Mouse (Mus musculus): ENCODE results near the gene Lrig2.

The Lrig2 gene

GRCm38 (mm10) chr3:104510771-104511429 is 818 bp downstream of the Lrig2 start:
- DNase-seq (ENCODE audit: low spot score in 2 of 2), result no peak

GRCm38 (mm10) chr3:104501648-104502047 is 10.1 kb downstream of the Lrig2 start:
- DNase-seq (ENCODE audit: low spot score in 2 of 2), result no peak

DNA sequence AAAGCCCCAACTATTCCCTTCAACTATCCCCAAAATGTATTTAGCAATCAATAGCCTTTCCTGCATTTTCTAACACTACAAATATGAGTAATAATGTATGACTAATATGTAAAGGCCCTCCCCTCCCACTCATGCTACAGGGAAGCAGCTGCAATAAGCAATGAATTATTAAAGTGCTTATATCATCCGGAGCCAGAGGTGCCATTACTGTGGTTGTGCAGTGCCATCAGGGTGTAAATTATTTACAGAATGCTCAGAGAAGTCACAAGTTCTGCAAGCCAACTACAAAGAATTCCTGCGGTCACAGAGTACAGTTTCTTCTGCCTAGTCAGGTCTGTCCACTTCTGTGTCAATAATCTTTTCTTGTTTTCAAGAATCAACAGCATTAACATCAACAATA is 10.8 kb downstream of the Lrig2 start:
- DNase-seq (ENCODE audit: low spot score in 2 of 2), result no peak

- no peak for DNase-seq (ENCODE audit: low spot score in 2 of 2)
These were observed 15.5 kb downstream of the Lrig2 start for GRCm38 (mm10) chr3:104496176-104496575.

DNA sequence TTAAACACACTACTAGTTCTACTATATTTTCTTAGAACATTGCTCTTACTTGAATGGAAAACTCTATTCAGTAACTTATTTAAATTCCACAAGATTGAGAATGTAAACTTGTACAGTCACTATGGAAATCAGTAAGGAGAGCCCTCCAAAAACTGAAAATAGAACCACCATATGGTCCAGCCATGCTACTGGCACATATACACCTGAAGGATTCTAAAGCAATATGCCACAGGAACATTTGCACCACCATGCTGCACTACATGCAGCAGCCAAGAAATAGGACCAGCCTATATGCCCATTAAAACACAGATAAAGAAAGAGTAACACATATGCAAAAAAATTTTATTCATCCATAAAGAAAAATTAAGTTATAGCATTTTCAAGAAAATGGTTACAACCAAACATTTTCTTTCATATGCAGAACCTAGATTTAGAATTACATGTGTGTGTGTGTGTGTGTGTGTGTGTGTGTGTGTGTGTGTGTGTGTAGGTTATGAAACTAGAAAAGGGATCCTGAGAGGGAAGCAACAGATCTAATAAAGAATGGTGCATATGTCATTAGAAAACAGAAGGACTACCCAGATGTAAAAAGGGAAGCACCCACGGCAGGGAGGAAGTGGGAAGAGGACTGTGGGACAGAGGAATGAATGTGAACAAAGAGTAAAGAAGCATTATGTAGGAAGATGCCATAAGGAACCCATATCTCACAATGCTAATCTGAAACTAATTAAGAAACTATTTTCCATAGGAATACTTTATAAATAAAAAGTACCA is 30.6 kb downstream of the Lrig2 start:
- no peak for DNase-seq (ENCODE audit: low spot score in 2 of 2)

GRCm38 (mm10) chr3:104478056-104478455 is 33.7 kb downstream of the Lrig2 start:
- DNase-seq (ENCODE audit: low spot score in 2 of 2), result no peak

GRCm38 (mm10) chr3:104469421-104469820 is 42.3 kb downstream of the Lrig2 start:
- DNase-seq (ENCODE audit: low spot score in 2 of 2), result no peak

GRCm38 (mm10) chr3:104461226-104461625 is 50.5 kb downstream of the Lrig2 start:
- no peak for DNase-seq (ENCODE audit: low spot score in 2 of 2)

DNA sequence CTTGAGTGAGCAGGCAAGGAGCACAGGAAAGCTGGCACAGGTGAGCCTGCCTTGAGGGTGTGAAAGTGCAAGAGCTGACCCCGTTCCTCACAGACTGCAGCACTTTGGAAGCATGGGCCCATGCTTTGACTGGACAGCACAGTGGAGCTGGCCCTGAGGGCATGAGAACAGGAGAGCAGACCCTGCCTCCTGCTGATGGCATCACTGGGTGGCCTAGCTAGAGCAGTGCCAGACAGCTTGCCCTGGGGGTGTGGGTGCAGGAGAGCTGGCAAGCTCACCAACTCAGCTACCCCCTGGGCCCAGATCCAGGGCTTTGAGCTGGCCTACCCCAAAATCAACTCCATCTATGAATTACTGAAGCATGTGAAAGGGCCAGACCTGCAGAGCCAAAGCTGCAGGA is 53.1 kb downstream of the Lrig2 start:
- DNase-seq (ENCODE audit: low spot score in 2 of 2), result no peak

- no peak for DNase-seq (ENCODE audit: low spot score in 2 of 2)
These were observed 56.0 kb downstream of the Lrig2 start for GRCm38 (mm10) chr3:104455506-104456275.

DNA sequence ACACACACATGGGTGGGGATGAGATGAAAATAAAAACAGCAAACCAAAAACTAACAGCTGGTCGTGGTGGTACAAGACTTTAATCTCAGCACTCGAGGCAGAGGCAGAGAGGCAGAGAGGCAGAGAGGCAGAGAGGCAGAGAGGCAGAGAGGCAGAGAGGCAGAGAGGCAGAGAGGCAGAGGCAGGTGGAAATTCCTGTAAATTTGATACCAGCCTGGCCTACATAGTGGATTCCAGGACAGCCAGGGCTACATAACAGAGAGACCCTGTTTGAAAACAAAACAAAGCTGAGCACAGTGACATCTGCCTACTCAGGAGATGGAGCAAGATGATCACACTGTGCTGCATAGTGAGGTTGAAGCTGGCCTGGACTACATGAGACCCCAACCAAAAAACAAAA is 64.5 kb downstream of the Lrig2 start:
- DNase-seq (ENCODE audit: low spot score in 2 of 2), result no peak

DNA sequence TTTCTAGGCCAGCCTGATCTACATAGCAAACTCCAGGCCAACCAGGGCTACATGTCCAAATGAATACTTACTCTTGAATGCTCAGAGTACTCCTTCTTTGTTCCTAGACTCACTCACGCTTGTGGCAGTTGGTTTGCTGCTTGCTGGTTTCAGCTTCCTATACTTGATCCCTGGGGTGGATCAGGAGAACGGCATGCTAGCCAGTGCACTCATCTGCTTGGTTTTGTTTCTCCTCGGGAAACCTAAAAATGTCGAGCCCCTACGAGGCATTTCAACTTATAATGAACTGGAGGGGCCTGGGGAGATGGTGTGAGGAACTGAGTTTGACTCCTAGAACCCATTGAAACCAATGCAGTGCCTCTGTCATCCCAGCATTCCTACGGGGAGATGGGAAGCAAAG is 65.0 kb downstream of the Lrig2 start:
- no peak for DNase-seq (ENCODE audit: low spot score in 2 of 2)

- no peak for DNase-seq (ENCODE audit: low spot score in 2 of 2)
These were observed 66.1 kb downstream of the Lrig2 start for GRCm38 (mm10) chr3:104445576-104445975.

DNA sequence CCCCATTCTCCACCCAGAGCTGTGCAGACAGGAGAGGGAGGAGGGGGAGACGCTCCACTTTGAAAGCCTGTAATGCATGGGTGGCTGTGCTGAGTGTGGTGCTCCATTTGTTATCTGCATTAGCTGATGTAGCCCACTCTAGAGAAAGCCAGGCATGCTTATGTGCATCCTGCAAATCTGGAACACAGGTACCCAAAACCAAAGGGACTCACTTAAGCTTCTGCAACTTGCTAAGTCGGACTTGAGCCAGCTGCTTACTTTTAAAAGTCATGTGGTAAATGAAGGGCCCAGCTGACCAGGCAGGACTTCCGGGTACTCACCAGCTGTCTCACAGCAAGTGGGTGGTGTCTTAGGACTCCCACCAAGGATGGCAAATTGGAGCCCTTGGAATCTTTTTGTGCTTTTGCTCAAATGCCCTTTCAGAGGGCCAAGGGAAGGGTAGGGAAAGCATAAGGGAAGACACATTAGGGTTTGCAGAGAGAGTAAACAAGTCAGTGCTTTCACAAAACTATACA is 66.7 kb downstream of the Lrig2 start:
- DNase-seq (ENCODE audit: low spot score in 2 of 2), result no peak

DNA sequence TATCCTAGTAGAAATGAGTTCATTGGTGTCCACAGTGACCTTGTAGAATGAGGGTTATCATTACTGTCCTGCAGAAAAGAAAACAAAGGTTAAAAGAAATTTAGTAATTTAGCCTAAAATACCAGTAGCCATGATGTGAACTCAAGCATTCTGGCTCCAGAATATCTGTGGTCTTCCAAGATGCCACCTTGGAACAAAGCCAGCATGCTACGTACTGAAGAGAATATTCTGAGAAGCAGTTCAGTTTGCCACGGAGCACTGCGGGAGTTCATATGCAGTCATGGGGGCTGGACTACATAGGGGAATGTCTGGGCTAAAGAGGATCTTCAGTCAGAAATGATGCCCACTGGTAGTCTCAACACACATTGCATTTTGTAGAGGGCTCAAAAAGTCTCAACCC is 67.6 kb downstream of the Lrig2 start:
- peak in 1 of 2 experiments; percentile 52 for DNase-seq (ENCODE audit: low spot score in 2 of 2)

DNA sequence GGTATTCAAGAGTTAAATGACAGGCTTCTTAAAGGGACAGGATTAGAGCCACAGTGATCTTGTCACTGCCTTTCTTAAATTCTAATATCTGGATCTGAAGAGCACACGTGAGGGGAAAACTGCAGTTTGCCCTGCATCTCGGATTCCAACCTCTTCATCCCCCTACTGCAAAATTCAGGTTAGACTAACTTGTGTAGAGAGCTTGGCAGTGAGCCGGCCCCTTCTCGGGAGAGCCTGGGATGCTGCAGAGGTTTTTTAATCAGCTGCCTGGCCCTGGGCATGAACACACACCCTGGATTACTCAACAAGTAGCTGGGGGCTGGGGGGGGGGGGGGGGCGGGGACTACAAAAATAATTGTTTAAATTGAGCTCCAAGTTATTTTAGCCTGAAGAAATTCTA is 69.4 kb downstream of the Lrig2 start:
- DNase-seq (ENCODE audit: low spot score in 2 of 2), result no peak

GRCm38 (mm10) chr3:104441870-104442283 is 69.8 kb downstream of the Lrig2 start:
- peak; percentile 93 to 98 for DNase-seq (ENCODE audit: low spot score in 2 of 2)

- DNase-seq (ENCODE audit: low spot score in 2 of 2), result peak in 1 of 2 experiments; percentile 53
These were observed 70.3 kb downstream of the Lrig2 start for GRCm38 (mm10) chr3:104441435-104441834.

DNA sequence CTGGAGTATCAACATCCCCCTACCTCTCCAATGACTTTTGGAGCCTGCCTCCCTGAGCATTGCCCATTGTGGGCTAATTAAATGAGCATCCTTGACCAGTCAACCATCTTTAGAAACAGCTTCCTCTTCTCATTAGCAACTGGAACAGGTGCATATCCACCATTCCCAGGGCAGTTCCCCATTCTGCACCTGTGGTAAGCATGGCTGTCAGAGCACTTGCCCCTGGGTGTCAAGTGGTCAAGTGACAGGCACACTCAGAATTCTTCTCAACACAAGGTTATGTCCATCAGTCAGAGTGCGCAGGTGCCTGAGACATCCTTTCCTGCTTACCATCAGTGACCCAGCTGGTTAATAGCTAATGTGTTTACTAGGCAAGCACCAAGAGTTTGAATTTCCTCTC is 72.9 kb downstream of the Lrig2 start:
- DNase-seq (ENCODE audit: low spot score in 2 of 2), result no peak

- no peak for DNase-seq (ENCODE audit: low spot score in 2 of 2)
These were observed 74.1 kb downstream of the Lrig2 start for GRCm38 (mm10) chr3:104437576-104437975.

DNA sequence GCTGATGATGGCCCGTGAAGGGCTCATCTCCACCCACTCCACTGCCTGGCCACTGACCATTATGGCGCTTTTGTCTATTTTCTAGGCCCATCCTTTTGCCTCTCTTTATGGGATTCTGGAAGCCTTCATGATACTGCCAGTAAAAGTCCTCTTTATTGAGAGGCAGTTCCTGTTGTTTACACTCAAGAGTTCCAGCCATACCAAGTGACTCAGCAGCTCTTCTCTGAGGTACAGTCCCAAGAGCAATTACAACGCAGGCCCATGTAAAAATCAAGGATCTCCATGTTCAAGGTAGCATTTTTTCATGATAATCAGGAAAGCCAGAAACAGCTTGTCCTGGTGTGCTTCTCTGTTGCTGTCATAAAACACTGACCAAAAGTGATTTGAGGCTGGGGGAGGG is 75.8 kb downstream of the Lrig2 start:
- DNase-seq (ENCODE audit: low spot score in 2 of 2), result no peak

DNA sequence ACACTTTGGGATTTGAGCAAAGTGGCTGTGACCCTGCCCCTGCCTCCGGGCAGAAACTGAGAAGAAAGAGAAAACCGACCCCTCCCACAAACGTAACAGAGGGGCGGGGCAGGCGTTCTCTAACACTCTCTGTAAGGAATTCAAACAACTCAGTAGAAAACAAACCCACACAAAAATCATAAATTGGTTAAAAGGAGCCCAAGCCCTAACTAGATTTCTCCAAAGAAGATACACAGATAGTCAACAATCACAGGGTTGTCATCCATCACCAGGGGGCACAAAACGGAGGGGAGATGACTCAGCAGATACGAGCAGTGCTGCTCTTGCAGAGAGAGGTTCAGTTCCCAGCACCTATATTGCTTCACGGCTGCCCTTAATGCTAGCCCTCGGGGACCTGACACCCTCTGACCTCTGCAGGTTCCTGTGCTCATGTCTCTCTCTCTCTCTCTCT is 77.4 kb downstream of the Lrig2 start:
- no peak for DNase-seq (ENCODE audit: low spot score in 2 of 2)

Data from urinary bladder, postnatal 4 days (tissue).